Mouse (Mus musculus) small intestine, adult 2 months (tissue): ENCODE data around the gene Lin7a. TPM values are rescaled to one million over a fixed set of nuclear protein-coding genes. Genes with fewer than 3 reads are reported as not detected.

Source experiments
- H3K27ac ChIP-seq: fragments of 200-500 bp; 2 replicates; pipeline ENCODE4 v1.5.1; 2012; ENCODE audit warnings: low read depth, low read length, control low read depth, inconsistent platforms; ENCODE audit not compliant: insufficient read depth
- H3K27me3 ChIP-seq: fragments of 200-500 bp; 2 replicates; pipeline ENCODE4 v1.6.1; 2012; ENCODE audit warnings: mild to moderate bottlenecking, moderate library complexity, low read length, inconsistent platforms; ENCODE audit not compliant: control insufficient read depth, insufficient read depth
- H3K36me3 ChIP-seq: fragments of 200-500 bp; 2 replicates; pipeline ENCODE4 v1.6.1; 2012; ENCODE audit warnings: mild to moderate bottlenecking, low read length, control low read depth, inconsistent platforms; ENCODE audit not compliant: control insufficient read depth, insufficient read depth
- H3K4me1 ChIP-seq: fragments of 200-500 bp; 2 replicates; pipeline ENCODE4 v1.6.1; 2012; ENCODE audit warnings: low read length, inconsistent platforms, mixed read lengths; ENCODE audit not compliant: control insufficient read depth, insufficient read depth, insufficient read length
- H3K4me3 ChIP-seq: fragments of 200-500 bp; 2 replicates; pipeline ENCODE4 v1.5.1; 2012; ENCODE audit warnings: low read depth, mild to moderate bottlenecking, control low read depth, inconsistent platforms, low read length, moderate library complexity
- CTCF ChIP-seq: fragments of 200-500 bp; IDR thresholded peaks from 2 replicates; pipeline ENCODE4 v1.5.1; 2012; ENCODE audit warnings: low read depth, mild to moderate bottlenecking, control low read depth, inconsistent platforms, low read length, moderate library complexity, mixed read lengths; ENCODE audit not compliant: insufficient replicate concordance, insufficient read length; ENCODE audit errors: extremely low read depth
- POLR2A ChIP-seq: fragments of 200-500 bp; IDR thresholded peaks from 2 replicates; pipeline ENCODE4 v1.6.1; 2012; ENCODE audit warnings: low read depth, mild to moderate bottlenecking, control low read depth, inconsistent platforms, low read length, moderate library complexity
- WGBS: fragments of 180-500 bp; shearing (Covaris S2); methylation state at CpG from one replicate; pipeline ENCODE4 v1.1.7; 2018; 5-methylcytosine and 5-hydroxymethylcytosine counted together
- polyA plus RNA-seq: library from polyadenylated mRNA; depleted of rRNA; stranded (reverse); fragments of >200 nt; gene quantifications from 2 replicates; pipeline ENCODE4 v1.2.3, GENCODE M21; 2012

The Lin7a gene
- polyA plus RNA-seq, 1 experiment, result 0.20 TPM

DNA sequence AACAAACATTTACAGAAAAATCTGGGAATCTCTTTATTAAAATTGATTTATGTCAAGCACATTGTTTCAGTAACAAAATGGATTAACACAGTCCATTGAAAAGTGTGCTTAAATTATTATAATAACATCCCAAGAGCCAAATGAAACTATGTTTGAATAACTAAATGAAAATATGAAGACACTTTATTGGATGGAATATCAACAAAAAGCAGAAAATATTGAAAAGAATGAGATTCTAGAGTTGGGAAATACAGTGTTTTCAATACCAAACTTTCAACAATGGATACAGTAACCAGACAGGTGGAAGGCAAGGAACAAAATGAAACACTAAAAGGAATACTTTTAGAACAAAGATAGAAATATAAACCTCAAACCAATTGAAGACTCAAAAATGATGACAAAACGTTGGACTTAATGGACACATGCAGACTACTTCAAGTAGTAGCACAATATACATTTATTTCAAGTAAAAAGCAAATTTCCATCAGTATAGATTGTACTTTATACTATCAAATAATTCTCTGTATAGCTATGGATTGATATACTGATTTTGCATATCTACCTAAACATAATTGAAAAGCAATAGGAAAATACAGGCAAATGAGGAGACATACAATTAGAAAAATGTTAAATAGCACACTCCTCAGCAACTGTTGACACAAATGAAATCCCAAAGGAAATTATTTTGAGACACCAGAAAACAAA, 28.6 kb upstream of the Lin7a start:
- TF ChIP-seq POLR2A, result no peak
- TF ChIP-seq CTCF, result no peak
- Histone ChIP-seq H3K4me1 (no peaks in the 10 kb centered on the region), H3K27ac (no peak overlapping the region), H3K27me3 (no peaks in the 10 kb centered on the region), H3K4me3 (no peak overlapping the region), H3K36me3 (no peaks in the 10 kb centered on the region)
- WGBS, result 61% methylated on average over 1 of the region's 1 CpGs

DNA sequence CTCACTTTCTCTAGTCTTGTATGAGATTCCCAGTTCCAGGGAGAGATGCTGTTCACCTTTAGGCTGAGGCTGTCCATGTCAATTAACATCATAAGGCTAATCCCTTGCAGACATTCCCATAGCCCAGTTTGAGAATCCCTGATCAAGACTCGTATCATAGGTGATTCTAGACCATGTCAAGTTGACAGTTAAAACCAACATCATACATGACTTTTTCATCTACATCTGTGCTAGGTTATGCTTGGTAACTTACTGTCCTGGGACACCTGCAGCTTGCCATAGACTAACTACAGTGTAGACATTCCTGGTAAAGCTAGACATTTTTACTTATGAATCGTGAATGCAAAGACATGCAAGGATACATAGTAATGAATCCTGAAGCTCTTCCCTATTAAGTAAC, 27.3 kb upstream of the Lin7a start:
- WGBS, result 77% methylated on average over 2 of the region's 2 CpGs

GRCm38 (mm10) chr10:107244691-107245530, 26.6 kb upstream of the Lin7a start:
- Histone ChIP-seq H3K27ac (no peak overlapping the region), H3K27me3 (no peaks in the 10 kb centered on the region), H3K36me3 (no peaks in the 10 kb centered on the region), H3K4me3 (no peak overlapping the region), H3K4me1 (no peaks in the 10 kb centered on the region)
- 84% methylated on average over 4 of the region's 4 CpGs for WGBS
- TF ChIP-seq CTCF, result no peak
- no peak for TF ChIP-seq POLR2A

More for the DNA sequence above, 27.3 kb upstream of the Lin7a start:
- TF ChIP-seq CTCF (no peak), POLR2A (no peak)
- Histone ChIP-seq H3K36me3 (no peaks in the 10 kb centered on the region), H3K4me3 (no peak overlapping the region), H3K4me1 (no peaks in the 10 kb centered on the region), H3K27ac (no peak overlapping the region), H3K27me3 (no peaks in the 10 kb centered on the region)

DNA sequence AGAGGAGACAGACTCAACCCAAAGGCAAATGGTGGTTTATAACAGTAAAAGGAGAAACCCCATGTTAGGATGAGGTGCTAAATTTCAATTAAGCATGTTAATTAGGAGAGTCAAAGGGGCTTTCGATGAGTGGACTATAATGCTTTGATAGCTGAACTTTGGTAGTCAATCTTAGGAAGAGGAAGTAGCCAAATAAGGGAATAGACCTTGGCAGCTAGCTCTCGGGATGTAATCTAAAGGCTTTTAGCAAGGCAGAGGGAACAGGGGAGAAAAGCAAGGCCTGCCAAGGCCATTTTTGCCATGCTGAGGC, 26.0 kb upstream of the Lin7a start:
- 44% methylated on average over 2 of the region's 2 CpGs for WGBS
- Histone ChIP-seq H3K4me3 (no peak overlapping the region), H3K36me3 (no peaks in the 10 kb centered on the region), H3K27ac (no peak overlapping the region), H3K27me3 (no peaks in the 10 kb centered on the region), H3K4me1 (no peaks in the 10 kb centered on the region)
- no peak for TF ChIP-seq CTCF
- no peak for TF ChIP-seq POLR2A

DNA sequence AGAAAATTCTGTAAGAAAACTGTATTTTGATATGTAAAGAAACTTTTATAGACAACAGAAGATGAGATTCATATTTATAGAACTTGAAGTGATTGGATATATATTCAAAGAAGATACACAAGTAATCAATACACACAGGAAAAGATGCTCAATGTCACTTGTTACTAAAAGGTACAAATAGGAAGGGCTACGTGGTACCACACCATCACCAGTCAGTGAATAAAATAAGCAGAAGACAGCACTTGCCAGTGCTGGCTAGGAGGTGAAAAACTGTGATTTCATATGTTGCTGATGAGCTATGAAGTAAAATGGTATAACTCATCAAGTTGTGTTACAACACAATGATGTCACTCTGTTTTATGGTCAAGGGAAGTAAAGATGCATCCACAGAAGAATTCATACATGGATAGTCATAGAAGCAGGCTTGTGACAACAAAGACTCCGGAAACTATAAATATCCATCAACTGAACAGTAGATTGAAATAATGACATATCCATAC, 25.5 kb upstream of the Lin7a start:
- no peaks in the 10 kb centered on the region for H3K36me3 ChIP-seq
- WGBS, result 78% methylated on average over 2 of the region's 2 CpGs
- TF ChIP-seq CTCF, result no peak
- TF ChIP-seq POLR2A, result no peak

DNA sequence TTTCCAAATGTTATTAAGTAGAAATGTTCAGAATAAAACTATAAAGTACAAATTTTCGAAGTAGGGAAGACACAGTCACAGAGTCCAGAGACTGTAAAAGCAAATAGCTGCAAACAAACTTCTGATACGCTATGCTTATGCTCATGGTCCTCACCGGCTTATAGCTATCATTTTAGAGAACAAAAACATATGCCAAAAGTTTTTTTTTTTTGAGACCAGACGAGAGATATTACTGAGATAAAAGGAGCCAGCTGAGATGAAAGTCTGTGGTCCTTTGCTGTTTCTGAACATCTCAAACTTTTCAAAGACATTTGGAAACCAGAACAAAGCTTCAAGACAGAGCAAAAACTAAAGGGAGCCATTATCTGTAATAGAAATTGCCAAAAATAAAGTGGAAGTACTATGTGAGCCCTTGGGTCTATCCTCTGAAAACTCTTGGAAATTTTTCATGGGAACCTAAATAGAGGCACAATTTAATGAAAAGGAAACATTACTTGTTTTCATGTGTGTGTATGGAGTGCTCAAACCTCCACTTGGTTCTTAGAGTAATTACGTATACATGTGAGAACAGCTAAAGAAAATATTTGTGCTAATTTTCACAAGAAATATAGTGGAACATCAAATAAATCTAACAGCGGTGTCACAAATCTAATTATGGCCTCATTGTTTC, 24.4 kb upstream of the Lin7a start:
- 77% methylated on average over 6 of the region's 6 CpGs for WGBS
- no peaks in the 10 kb centered on the region for H3K4me1 ChIP-seq
- no peak overlapping the region for H3K27ac ChIP-seq
- H3K27me3 ChIP-seq, result no peaks in the 10 kb centered on the region
- no peaks in the 10 kb centered on the region for H3K36me3 ChIP-seq
- no peak overlapping the region for H3K4me3 ChIP-seq
- TF ChIP-seq CTCF (no peak), POLR2A (no peak)

More for the DNA sequence above, 25.5 kb upstream of the Lin7a start:
- H3K4me1 ChIP-seq, result no peaks in the 10 kb centered on the region
- H3K4me3 ChIP-seq, result no peak overlapping the region
- no peak overlapping the region for H3K27ac ChIP-seq
- H3K27me3 ChIP-seq, result no peaks in the 10 kb centered on the region

DNA sequence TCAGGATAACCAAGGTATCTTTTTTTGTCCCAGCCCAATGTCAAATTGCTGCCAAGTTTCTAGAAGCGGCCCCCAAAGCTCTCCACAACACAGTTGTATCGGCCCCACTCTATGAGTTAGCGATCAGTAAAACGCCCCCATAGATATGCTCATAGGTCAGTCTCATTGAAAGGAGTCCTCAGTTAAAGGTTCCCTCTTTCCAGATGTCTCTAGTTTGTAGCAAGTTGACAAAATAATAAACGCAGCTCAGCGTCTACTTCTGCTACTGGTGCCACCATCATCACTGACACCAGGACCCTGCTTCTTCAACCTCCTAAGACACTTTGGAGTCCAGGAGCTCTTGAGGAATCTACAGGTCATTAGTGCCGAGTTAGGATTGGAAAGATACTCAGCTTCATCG, 23.0 kb upstream of the Lin7a start:
- 88% methylated on average over 8 of the region's 8 CpGs for WGBS
- Histone ChIP-seq H3K36me3 (no peaks in the 10 kb centered on the region), H3K4me3 (no peak overlapping the region), H3K27ac (no peak overlapping the region), H3K4me1 (no peaks in the 10 kb centered on the region), H3K27me3 (no peaks in the 10 kb centered on the region)
- TF ChIP-seq POLR2A (no peak), CTCF (no peak)
